Mouse (Mus musculus): ENCODE measurements around the gene Zscan10. TPM values are rescaled to one million over a fixed set of nuclear protein-coding genes. Genes with fewer than 3 reads are reported as not detected.

Zscan10 gene
- polyA plus RNA-seq (2012; rRNA removed) = 0.08 and 0.12 TPM in 2 replicates

GRCm38 (mm10) chr17:23600641-23601622 lies at the start of gene Zscan10:
Zscan10 (plus strand) TSS chr17:23600856.

DNA sequence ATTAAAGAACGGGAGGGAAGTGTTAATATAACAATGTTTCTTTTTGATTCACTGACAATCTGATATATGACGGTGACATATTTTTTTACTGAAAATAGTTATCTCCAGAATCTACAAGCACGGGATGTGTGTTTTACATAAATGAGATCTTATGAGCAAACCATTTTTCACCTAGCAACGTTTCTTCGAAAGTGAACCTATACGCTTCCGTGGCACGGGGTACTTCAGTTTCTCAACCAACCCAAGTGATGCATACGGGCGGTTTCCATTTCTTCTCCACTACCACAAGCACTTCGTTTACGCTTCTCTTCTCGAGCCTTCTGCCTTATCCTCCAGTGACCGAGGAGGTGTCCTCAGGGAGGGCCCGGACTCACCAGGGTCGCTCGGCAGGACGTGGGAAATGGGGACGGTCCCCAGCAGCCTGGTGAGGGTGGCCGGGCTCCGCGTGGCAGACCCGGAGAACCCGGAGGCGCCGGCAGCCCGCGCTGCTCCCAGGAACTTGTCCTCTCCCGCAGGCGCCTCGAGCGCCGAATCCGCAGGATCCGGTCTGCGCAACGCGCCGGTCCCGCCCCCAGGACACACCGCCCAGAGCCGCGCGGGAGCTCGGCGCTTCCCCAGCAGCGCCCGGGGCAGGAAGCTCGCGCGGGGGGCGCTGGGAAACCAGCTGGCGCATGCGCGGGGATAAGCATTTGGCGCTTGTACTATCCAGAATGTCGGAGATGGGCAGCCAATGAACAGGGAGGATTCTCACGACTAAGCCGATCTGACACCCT lies 36.9 kb upstream of the Zscan10 start, which contains the start of gene Zfp213:
Gene Zfp213, minus strand, starts transcription at position 644 of the 773 bp plus-strand sequence.

GRCm38 (mm10) chr17:23598582-23599552 lies 1.8 kb upstream of the Zscan10 start, which contains the start of gene Zfp13:
Zfp13 (minus strand) TSS chr17:23599487.

DNA sequence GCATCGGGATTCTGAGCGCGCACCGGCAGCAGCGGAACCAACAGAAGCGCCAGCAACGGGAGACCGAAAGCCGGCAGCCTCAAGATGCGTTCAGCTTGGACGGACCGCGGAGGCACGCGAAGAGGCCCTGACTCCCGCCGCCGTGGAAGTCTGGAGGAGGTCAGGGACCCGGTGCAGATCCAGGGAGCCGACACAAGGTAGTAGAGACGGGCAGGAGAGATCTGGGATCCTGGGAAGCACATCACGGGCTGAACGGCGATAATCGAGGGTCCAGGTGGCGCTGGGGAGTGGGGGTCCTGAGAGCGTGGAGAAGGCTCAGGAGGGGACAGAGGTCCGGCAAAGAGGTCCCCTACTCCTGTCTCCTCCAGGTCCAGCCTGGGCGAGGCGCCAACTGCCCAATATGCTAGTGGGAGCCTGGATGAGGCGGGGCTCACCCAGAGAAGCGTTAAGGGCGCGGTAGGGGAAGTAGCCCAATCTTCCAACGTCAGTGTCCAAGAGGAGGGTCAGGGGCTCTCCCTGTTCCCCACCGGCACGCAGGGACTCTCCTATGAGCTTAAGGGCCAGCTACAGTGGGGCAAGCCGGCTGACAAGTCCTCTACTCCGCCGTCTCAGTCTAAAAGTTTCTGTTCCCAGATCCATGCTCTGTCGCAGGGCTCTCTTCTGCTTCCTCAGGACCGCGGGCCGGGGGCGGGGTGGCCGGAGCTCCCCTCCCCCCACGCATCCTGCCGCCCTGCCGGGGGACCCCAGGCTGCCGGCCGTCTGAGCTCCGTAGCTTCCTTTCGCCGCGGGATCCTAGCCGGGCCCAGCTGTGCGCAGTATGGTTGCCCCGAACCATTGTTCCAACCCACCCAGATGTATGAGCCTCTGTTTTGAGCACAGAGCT lies 44.2 kb downstream of the Zscan10 start, which contains the start of gene Mmp25:
Gene Mmp25, minus strand, starts transcription at position 665 of the 883 bp plus-strand sequence.

DNA sequence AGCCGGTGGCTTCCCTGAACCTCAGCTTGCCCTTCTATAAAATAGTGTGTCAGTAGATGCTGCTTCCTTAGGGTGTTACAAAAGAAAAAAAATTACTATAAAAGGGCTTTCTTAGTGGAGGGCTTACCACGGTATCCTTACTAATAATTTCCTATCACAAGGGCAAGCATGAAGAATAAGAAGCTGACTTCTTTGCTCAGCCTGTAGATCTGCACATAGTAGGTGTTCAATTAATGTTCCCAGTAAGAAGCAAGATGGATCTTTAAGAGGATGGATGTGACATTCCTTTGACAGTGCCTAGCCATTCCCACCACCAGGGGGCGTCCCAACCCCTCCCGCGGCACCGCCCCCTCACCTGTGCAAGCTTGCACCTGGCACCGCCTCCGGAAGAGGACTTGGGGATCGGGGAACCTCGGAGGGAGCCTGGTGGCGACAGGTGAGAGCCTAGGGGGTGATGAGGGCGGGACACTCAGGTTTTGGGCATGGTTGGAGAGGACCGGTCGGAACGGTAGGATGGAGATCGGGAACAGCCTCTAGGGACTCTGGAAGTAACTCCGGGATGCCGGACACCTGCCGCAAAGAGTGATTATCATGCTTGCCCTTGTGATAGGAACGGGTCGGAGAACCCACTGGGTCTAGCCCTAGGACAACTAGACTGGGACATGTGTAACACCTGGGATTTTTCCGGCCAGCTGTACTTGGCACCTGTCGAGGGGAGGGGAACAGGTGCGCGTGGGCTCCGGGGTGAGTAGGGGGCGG lies 59.6 kb downstream of the Zscan10 start, which contains the start of gene Bicdl2:
Gene Bicdl2, plus strand, starts transcription at position 390 of the 759 bp plus-strand sequence.

Other genes with a start within 250 kb of the Zscan10 start
- not detected in 2 replicates for gene Vmn2r116, start 216.3 kb upstream of the Zscan10 start, polyA plus RNA-seq (2012; rRNA removed)
- not detected in 2 replicates for gene Vmn2r117, start 121.2 kb upstream of the Zscan10 start, polyA plus RNA-seq (2012; rRNA removed)
- 12.9 and 13.4 TPM in 2 replicates for gene Zfp213, start 36.6 kb upstream of the Zscan10 start, polyA plus RNA-seq (2012; rRNA removed)
- gene Zfp13, start 1.4 kb upstream of the Zscan10 start, polyA plus RNA-seq (2012; rRNA removed) = 35.4 and 39.3 TPM in 2 replicates
- 0.87 and 1.0 TPM in 2 replicates for gene Mmp25, start 44.4 kb downstream of the Zscan10 start, polyA plus RNA-seq (2012; rRNA removed)
- gene Bicdl2, start 59.6 kb downstream of the Zscan10 start, polyA plus RNA-seq (2012; rRNA removed) = 0.13 and 0.22 TPM in 2 replicates
- 86.9 and 88.9 TPM in 2 replicates for gene Hcfc1r1, start 72.7 kb downstream of the Zscan10 start, polyA plus RNA-seq (2012; rRNA removed)
- 28.9 and 33.0 TPM in 2 replicates for gene Thoc6, start 73.0 kb downstream of the Zscan10 start, polyA plus RNA-seq (2012; rRNA removed)
- gene Tnfrsf12a, start 76.6 kb downstream of the Zscan10 start, polyA plus RNA-seq (2012; rRNA removed) = 2.5 and 3.4 TPM in 2 replicates
- gene Cldn6, start 78.4 kb downstream of the Zscan10 start, polyA plus RNA-seq (2012; rRNA removed) = 0.54 and 0.72 TPM in 2 replicates
- gene Cldn9, start 83.2 kb downstream of the Zscan10 start, polyA plus RNA-seq (2012; rRNA removed) = 0.40 and 0.47 TPM in 2 replicates
- gene 1520401A03Rik, start 121.9 kb downstream of the Zscan10 start, polyA plus RNA-seq (2012; rRNA removed) = 0.17 and 0.32 TPM in 2 replicates
- 19.8 and 20.8 TPM in 2 replicates for gene Pkmyt1, start 125.5 kb downstream of the Zscan10 start, polyA plus RNA-seq (2012; rRNA removed)
- gene Paqr4, start 140.0 kb downstream of the Zscan10 start, polyA plus RNA-seq (2012; rRNA removed) = 33.9 and 34.7 TPM in 2 replicates
- gene Kremen2, start 145.0 kb downstream of the Zscan10 start, polyA plus RNA-seq (2012; rRNA removed) = 1.3 and 1.6 TPM in 2 replicates
- gene Flywch1, start 170.7 kb downstream of the Zscan10 start, polyA plus RNA-seq (2012; rRNA removed) = 80.5 and 83.9 TPM in 2 replicates
- 46.4 and 59.7 TPM in 2 replicates for gene Flywch2, start 185.2 kb downstream of the Zscan10 start, polyA plus RNA-seq (2012; rRNA removed)
- gene Srrm2, start 189.7 kb downstream of the Zscan10 start, polyA plus RNA-seq (2012; rRNA removed) = 446 and 518 TPM in 2 replicates
- 883 and 917 TPM in 2 replicates for gene Elob, start 228.3 kb downstream of the Zscan10 start, polyA plus RNA-seq (2012; rRNA removed)
- gene Prss33, start 235.2 kb downstream of the Zscan10 start, polyA plus RNA-seq (2012; rRNA removed) = 0.26 and 0.27 TPM in 2 replicates
- gene Prss32, start 243.0 kb downstream of the Zscan10 start, polyA plus RNA-seq (2012; rRNA removed) = 1.6 and 1.8 TPM in 2 replicates
- 1.6 and 1.7 TPM in 2 replicates for gene Prss41, start 243.3 kb downstream of the Zscan10 start, polyA plus RNA-seq (2012; rRNA removed)